Mouse (Mus musculus): ENCODE results near the gene Sp6. TPM values are rescaled to one million over a fixed set of nuclear protein-coding genes. Genes with fewer than 3 reads are reported as not detected.
A peak's percentile ranks its signal among the peaks of the same experiment; 100 is the strongest.

Gene Sp6
- polyA plus RNA-seq, 1 experiment from 2014 or later: 2.0 TPM

- peaks cover 19% of the 10 kb centered on the region for H3K4me1 ChIP-seq
- H3K4me3 ChIP-seq: no peak overlapping the region
- no peak overlapping the region; the same call in 1 of the 2 replicates for H3K27ac ChIP-seq (replicated peaks)
- H3K27me3 ChIP-seq (ENCODE audit: low read depth, poor library complexity, severe bottlenecking): no peaks in the 10 kb centered on the region
- no peak for DNase-seq (ENCODE audit: low spot score)
- H3K9me3 ChIP-seq (replicated peaks): no peaks in the 10 kb centered on the region
- 95% methylated on average over 4 of the region's 4 CpGs for WGBS
- peaks cover 22% of the 10 kb centered on the region for H3K36me3 ChIP-seq
These were observed 20.6 kb downstream of the Sp6 start for GRCm38 (mm10) chr11:97033781-97034180.

- Histone ChIP-seq H3K27me3 (ENCODE audit: low read depth, poor library complexity, severe bottlenecking) (no peaks in the 10 kb centered on the region), H3K4me3 (no peak overlapping the region), H3K9me3 (replicated peaks) (no peaks in the 10 kb centered on the region), H3K4me1 (peaks cover 8% of the 10 kb centered on the region), H3K36me3 (peaks cover 22% of the 10 kb centered on the region), H3K27ac (replicated peaks) (no peak overlapping the region)
- no peak for DNase-seq (ENCODE audit: low spot score)
- 77% methylated on average over 5 of the region's 5 CpGs for WGBS
These were observed 22.9 kb downstream of the Sp6 start for GRCm38 (mm10) chr11:97036141-97036540.

- Histone ChIP-seq H3K27ac (replicated peaks) (no peak overlapping the region), H3K27me3 (ENCODE audit: low read depth, poor library complexity, severe bottlenecking) (no peaks in the 10 kb centered on the region), H3K4me3 (no peak overlapping the region), H3K4me1 (peaks cover 25% of the 10 kb centered on the region), H3K9me3 (replicated peaks) (no peaks in the 10 kb centered on the region), H3K36me3 (peaks cover 10% of the 10 kb centered on the region)
- 65% methylated on average over 7 of the region's 7 CpGs for WGBS
- DNase-seq (ENCODE audit: low spot score): no peak
These were observed 25.7 kb downstream of the Sp6 start for GRCm38 (mm10) chr11:97038881-97039280.

- 49% methylated on average over 12 of the region's 12 CpGs for WGBS
- Histone ChIP-seq H3K4me1 (peaks cover 25% of the 10 kb centered on the region), H3K27ac (replicated peaks) (no peak overlapping the region), H3K36me3 (peaks cover 20% of the 10 kb centered on the region), H3K27me3 (ENCODE audit: low read depth, poor library complexity, severe bottlenecking) (no peaks in the 10 kb centered on the region), H3K9me3 (replicated peaks) (no peaks in the 10 kb centered on the region), H3K4me3 (peak overlapping the region; percentile 89)
- DNase-seq (ENCODE audit: low spot score): no peak
These were observed 27.3 kb downstream of the Sp6 start for GRCm38 (mm10) chr11:97040301-97041021.

GRCm38 (mm10) chr11:97041022-97041899, 28.1 kb downstream of the Sp6 start, which contains the start of the genes Lrrc46 and Mrpl10:
Gene Lrrc46 (minus strand): TSS chr11:97041407.
Gene Mrpl10 (plus strand): TSS chr11:97041560.
- Histone ChIP-seq H3K27ac (replicated peaks) (peak within 1 kb of the TSS; percentile 91), H3K4me1 (peaks cover 25% of the 10 kb centered on the region), H3K27me3 (ENCODE audit: low read depth, poor library complexity, severe bottlenecking) (no peaks in the 10 kb centered on the region), H3K4me3 (peak within 1 kb of the TSS; percentile 89), H3K36me3 (peaks cover 27% of the 10 kb centered on the region), H3K9me3 (replicated peaks) (no peaks in the 10 kb centered on the region)
- 1% methylated on average over 48 of the region's 48 CpGs for WGBS
- DNase-seq (ENCODE audit: low spot score): peak; percentile 92

- H3K27ac ChIP-seq (replicated peaks): no peak overlapping the region
- H3K36me3 ChIP-seq: peaks cover 49% of the 10 kb centered on the region
- DNase-seq (ENCODE audit: low spot score): no peak
- H3K27me3 ChIP-seq (ENCODE audit: low read depth, poor library complexity, severe bottlenecking): no peaks in the 10 kb centered on the region
- peaks cover 25% of the 10 kb centered on the region for H3K4me1 ChIP-seq
- 96% methylated on average over 8 of the region's 8 CpGs for WGBS
- H3K9me3 ChIP-seq (replicated peaks): no peaks in the 10 kb centered on the region
- no peak overlapping the region for H3K4me3 ChIP-seq
These were observed 31.7 kb downstream of the Sp6 start for GRCm38 (mm10) chr11:97044902-97045301.

- Histone ChIP-seq H3K9me3 (replicated peaks) (no peaks in the 10 kb centered on the region), H3K27me3 (ENCODE audit: low read depth, poor library complexity, severe bottlenecking) (no peaks in the 10 kb centered on the region), H3K4me1 (peaks cover 29% of the 10 kb centered on the region), H3K36me3 (peaks cover 49% of the 10 kb centered on the region), H3K27ac (replicated peaks) (no peak overlapping the region), H3K4me3 (no peak overlapping the region)
- WGBS: 79% methylated on average over 7 of the region's 7 CpGs
- no peak for DNase-seq (ENCODE audit: low spot score)
These were observed 32.7 kb downstream of the Sp6 start for GRCm38 (mm10) chr11:97045861-97046260.

- no peak overlapping the region for H3K27ac ChIP-seq (replicated peaks)
- no peak for DNase-seq (ENCODE audit: low spot score)
- 90% methylated on average over 8 of the region's 8 CpGs for WGBS
- H3K4me1 ChIP-seq: peaks cover 26% of the 10 kb centered on the region
- H3K27me3 ChIP-seq (ENCODE audit: low read depth, poor library complexity, severe bottlenecking): no peaks in the 10 kb centered on the region
- no peak overlapping the region for H3K4me3 ChIP-seq
- H3K36me3 ChIP-seq: peaks cover 56% of the 10 kb centered on the region
- no peaks in the 10 kb centered on the region for H3K9me3 ChIP-seq (replicated peaks)
These were observed 35.0 kb downstream of the Sp6 start for GRCm38 (mm10) chr11:97048090-97048650.

GRCm38 (mm10) chr11:97049492-97050085, 36.4 kb downstream of the Sp6 start:
- Histone ChIP-seq H3K27ac (replicated peaks) (no peak overlapping the region), H3K4me3 (no peak overlapping the region), H3K4me1 (peaks cover 25% of the 10 kb centered on the region), H3K36me3 (peaks cover 55% of the 10 kb centered on the region), H3K9me3 (replicated peaks) (no peaks in the 10 kb centered on the region), H3K27me3 (ENCODE audit: low read depth, poor library complexity, severe bottlenecking) (no peaks in the 10 kb centered on the region)
- WGBS: 84% methylated on average over 6 of the region's 6 CpGs
- no peak for DNase-seq (ENCODE audit: low spot score)

- H3K27ac ChIP-seq (replicated peaks): peak within 1 kb of the TSS; percentile 80
- H3K9me3 ChIP-seq (replicated peaks): no peaks in the 10 kb centered on the region
- DNase-seq (ENCODE audit: low spot score): peak; percentile 65
- H3K4me3 ChIP-seq: peak within 1 kb of the TSS; percentile 81
- H3K27me3 ChIP-seq (ENCODE audit: low read depth, poor library complexity, severe bottlenecking): no peaks in the 10 kb centered on the region
- H3K4me1 ChIP-seq: peaks cover 25% of the 10 kb centered on the region
- 9% methylated on average over 18 of the region's 18 CpGs for WGBS
- H3K36me3 ChIP-seq: peaks cover 55% of the 10 kb centered on the region
These were observed 37.2 kb downstream of the Sp6 start, which contains the start of gene Osbpl7 for GRCm38 (mm10) chr11:97050216-97050943. Gene Osbpl7 (plus strand): TSS chr11:97050628.

- peak overlapping the region; percentile 80 for H3K27ac ChIP-seq (replicated peaks)
- H3K27me3 ChIP-seq (ENCODE audit: low read depth, poor library complexity, severe bottlenecking): no peaks in the 10 kb centered on the region
- no peaks in the 10 kb centered on the region for H3K9me3 ChIP-seq (replicated peaks)
- H3K4me3 ChIP-seq: peak overlapping the region; percentile 81
- 32% methylated on average over 13 of the region's 13 CpGs for WGBS
- peaks cover 25% of the 10 kb centered on the region for H3K4me1 ChIP-seq
- no peak for DNase-seq (ENCODE audit: low spot score)
- H3K36me3 ChIP-seq: peaks cover 55% of the 10 kb centered on the region
These were observed 37.9 kb downstream of the Sp6 start for GRCm38 (mm10) chr11:97050944-97051586.

All from midbrain, embryonic 10.5 days (tissue).